Mouse (Mus musculus) MEL (cell line): ENCODE results near the gene Ebi3.

Experiments used
- POLR2A ChIP-seq, 2 experiments: IDR thresholded peaks; 2 replicates each; pipeline ENCODE4 v1.6.1; 2011 to 2012; ENCODE audit warnings: low read length in 2 of 2, mild to moderate bottlenecking in 2 of 2, control low read depth in 1 of 2, improper control_type of control experiment in 1 of 2, low read depth in 1 of 2, moderate library complexity in 1 of 2; ENCODE audit not compliant: control insufficient read depth in 1 of 2, insufficient read depth in 1 of 2, poor library complexity in 1 of 2
- USF1 ChIP-seq: IDR thresholded peaks from 2 replicates; pipeline ENCODE4 v1.6.1; 2014; ENCODE audit warnings: low read depth, mild to moderate bottlenecking, inconsistent platforms, low read length, improper control_type of control experiment, moderate library complexity

- TF ChIP-seq POLR2A (IDR thresholded peaks at IDR 0.05; ENCODE audit: control insufficient read depth in 1 of 2, insufficient read depth in 1 of 2, low read depth in 1 of 2, low read length in 2 of 2, poor library complexity in 1 of 2) (no peak), USF1 (no peak)
Measured at GRCm38 (mm10) chr17:55969966-55970891, 17.8 kb downstream of the Ebi3 start, which contains the start of gene Shd.
